Mouse (Mus musculus) embryonic facial prominence, embryonic 14.5 days (tissue): ENCODE measurements at regions not wholly inside any gene's neighbourhood (a gene's known extent, or its start where the extent isn't known, plus 50 kb on each side); places are given as distances from the start of the nearest gene placed in this dataset.
"Not testable (repeated sequence)": the region's sequence is repeated elsewhere in the genome, so short reads cannot be mapped to it uniquely, and the experiment has no call there.

Source experiments
- ATAC-seq: fragments of 200-750 bp; cut with Nextera tagmentation; 2 replicates; pipeline ENCODE4 v1.8.0; 2017; ENCODE audit warnings: low read depth, moderate number of reproducible peaks, moderate TSS enrichment
- DNase-seq: peaks from one replicate; pipeline ENCODE4 v3.0.0-alpha.2; 2015; ENCODE audit warnings: low spot score
- H3K27ac ChIP-seq: fragments of 300-500 bp; sonication (generic); replicated peaks from 2 replicates; pipeline ENCODE4 v1.5.1; 2014; ENCODE audit warnings: low read depth, mild to moderate bottlenecking, low read length, moderate library complexity
- H3K27me3 ChIP-seq: fragments of 300-500 bp; sonication (generic); replicated peaks from 2 replicates; pipeline ENCODE4 v1.6.1; 2014; ENCODE audit warnings: low read length; ENCODE audit not compliant: control insufficient read depth, insufficient read depth
- H3K36me3 ChIP-seq: fragments of 300-500 bp; sonication (generic); 2 replicates; pipeline ENCODE4 v1.6.1; 2014; ENCODE audit warnings: low read length, mixed read lengths; ENCODE audit not compliant: control insufficient read depth, insufficient read depth
- H3K4me1 ChIP-seq: fragments of 300-500 bp; sonication (generic); 2 replicates; pipeline ENCODE4 v1.6.1; 2014; ENCODE audit warnings: antibody characterized with exemption, low read length; ENCODE audit not compliant: control insufficient read depth, insufficient read depth
- H3K4me2 ChIP-seq: fragments of 300-500 bp; sonication (generic); 2 replicates; pipeline ENCODE4 v1.6.1; 2014; ENCODE audit warnings: low read depth, mild to moderate bottlenecking, low read length, moderate library complexity, mixed read lengths
- H3K4me3 ChIP-seq: fragments of 300-500 bp; sonication (generic); 2 replicates; pipeline ENCODE4 v1.5.1; 2014; ENCODE audit warnings: low read depth, mild to moderate bottlenecking, low read length
- H3K9ac ChIP-seq: fragments of 300-500 bp; sonication (generic); 2 replicates; pipeline ENCODE4 v1.6.1; 2014; ENCODE audit warnings: low read depth, mild to moderate bottlenecking, low read length, moderate library complexity, mixed read lengths
- H3K9me3 ChIP-seq: fragments of 300-500 bp; sonication (generic); 2 replicates; pipeline ENCODE4 v1.6.1; 2016; ENCODE audit warnings: low read length; ENCODE audit not compliant: control insufficient read depth
- WGBS: fragments of 180-500 bp; shearing (Covaris S2); extraction: QIAGEN DNeasy Blood & Tissue Kit; methylation state at CpG from one replicate; pipeline ENCODE4 v1.1.7; 2014; 5-methylcytosine and 5-hydroxymethylcytosine counted together

- WGBS = 69% methylated on average over 4 of the region's 4 CpGs
Measured at GRCm38 (mm10) chr17:9223097-9223496, 198.8 kb upstream of the Gm17728 start.

GRCm38 (mm10) chr17:9227872-9228575 lies 193.8 kb upstream of the Gm17728 start:
- peak; percentile 92 for DNase-seq
- Histone ChIP-seq H3K4me1 (0 out of 2 replicates have a peak, but pooled peaks cover 7% of the 10 kb centered on the region), H3K27me3 (peaks cover 8% of the 10 kb centered on the region; the same call in 1 of the 2 replicates), H3K9ac (no peak overlapping the region), H3K27ac (no peak overlapping the region), H3K36me3 (no peaks in the 10 kb centered on the region), H3K4me3 (no peak overlapping the region), H3K9me3 (no peaks in the 10 kb centered on the region), H3K4me2 (no peak overlapping the region)
- 37% methylated on average over 10 of the region's 10 CpGs for WGBS
- ATAC-seq = peak; percentile 89

More at GRCm38 (mm10) chr17:9223097-9223496, 198.8 kb upstream of the Gm17728 start:
- H3K27ac ChIP-seq = no peak overlapping the region
- no peak overlapping the region for H3K4me3 ChIP-seq
- H3K36me3 ChIP-seq = no peaks in the 10 kb centered on the region
- no peak overlapping the region for H3K9ac ChIP-seq
- H3K9me3 ChIP-seq = no peaks in the 10 kb centered on the region
- DNase-seq = no peak
- no peaks in the 10 kb centered on the region for H3K27me3 ChIP-seq
- H3K4me2 ChIP-seq = no peak overlapping the region
- no peak for ATAC-seq
- H3K4me1 ChIP-seq = 0 out of 2 replicates have a peak, but pooled peaks cover 3% of the 10 kb centered on the region

GRCm38 (mm10) chr17:9235141-9235571 lies 186.7 kb upstream of the Gm17728 start:
- DNase-seq (no peak), ATAC-seq (no peak)
- WGBS = 64% methylated on average over 6 of the region's 6 CpGs
- H3K4me3 ChIP-seq = no peak overlapping the region
- no peaks in the 10 kb centered on the region for H3K4me1 ChIP-seq
- H3K27ac ChIP-seq = no peak overlapping the region
- H3K9ac ChIP-seq = no peak overlapping the region
- H3K9me3 ChIP-seq = no peaks in the 10 kb centered on the region
- H3K36me3 ChIP-seq = no peaks in the 10 kb centered on the region
- H3K4me2 ChIP-seq = no peak overlapping the region
- peaks cover 6% of the 10 kb centered on the region; the same call in 1 of the 2 replicates for H3K27me3 ChIP-seq

GRCm38 (mm10) chr17:9258646-9259170 lies 163.2 kb upstream of the Gm17728 start:
- Histone ChIP-seq H3K4me2 (no peak overlapping the region), H3K4me3 (no peak overlapping the region), H3K36me3 (no peaks in the 10 kb centered on the region), H3K4me1 (no peaks in the 10 kb centered on the region), H3K27ac (no peak overlapping the region), H3K27me3 (no peaks in the 10 kb centered on the region), H3K9ac (no peak overlapping the region), H3K9me3 (no peaks in the 10 kb centered on the region)
- 41% methylated on average over 5 of the region's 5 CpGs for WGBS
- DNase-seq (no peak), ATAC-seq (no peak)

GRCm38 (mm10) chr17:9268776-9269175 lies 153.1 kb upstream of the Gm17728 start:
- WGBS = 71% methylated on average over 3 of the region's 3 CpGs
- Histone ChIP-seq H3K36me3 (no peaks in the 10 kb centered on the region), H3K27ac (no peak overlapping the region), H3K9me3 (no peaks in the 10 kb centered on the region), H3K4me3 (no peak overlapping the region), H3K27me3 (no peaks in the 10 kb centered on the region), H3K4me2 (no peak overlapping the region), H3K9ac (no peak overlapping the region), H3K4me1 (no peaks in the 10 kb centered on the region)
- no peak for ATAC-seq
- no peak for DNase-seq

- not testable (repeated sequence) for H3K9ac ChIP-seq, ATAC-seq, H3K27ac ChIP-seq, H3K4me2 ChIP-seq, DNase-seq, H3K27me3 ChIP-seq, H3K9me3 ChIP-seq, H3K4me3 ChIP-seq, H3K4me1 ChIP-seq, H3K36me3 ChIP-seq
- 71% methylated on average over 3 of the region's 3 CpGs for WGBS
Measured at GRCm38 (mm10) chr17:9278046-9278445, 143.8 kb upstream of the Gm17728 start.

- WGBS = 74% methylated on average over 7 of the region's 7 CpGs
- no peaks in the 10 kb centered on the region for H3K9me3 ChIP-seq
- no peak for DNase-seq
- no peaks in the 10 kb centered on the region for H3K4me1 ChIP-seq
- no peak overlapping the region for H3K27ac ChIP-seq
- no peaks in the 10 kb centered on the region for H3K36me3 ChIP-seq
- H3K9ac ChIP-seq = no peak overlapping the region
- no peak for ATAC-seq
- H3K4me2 ChIP-seq = no peak overlapping the region
- no peaks in the 10 kb centered on the region for H3K27me3 ChIP-seq
- H3K4me3 ChIP-seq = no peak overlapping the region
Measured at GRCm38 (mm10) chr17:9279481-9279880, 142.4 kb upstream of the Gm17728 start.

GRCm38 (mm10) chr17:9281891-9282290 lies 140.0 kb upstream of the Gm17728 start:
- H3K27me3 ChIP-seq = no peaks in the 10 kb centered on the region
- ATAC-seq = no peak

More at GRCm38 (mm10) chr17:9281891-9282290, 140.0 kb upstream of the Gm17728 start:
- Histone ChIP-seq H3K27ac (no peak overlapping the region), H3K4me1 (no peaks in the 10 kb centered on the region), H3K9me3 (no peaks in the 10 kb centered on the region), H3K4me2 (no peak overlapping the region), H3K36me3 (no peaks in the 10 kb centered on the region), H3K9ac (no peak overlapping the region), H3K4me3 (no peak overlapping the region)
- 74% methylated on average over 5 of the region's 5 CpGs for WGBS
- DNase-seq = no peak
